Mouse (Mus musculus) kidney, adult 11 months (tissue): Measurements from ENCODE around the gene Gm20883.
"Not testable (repeated sequence)": the region's sequence is repeated elsewhere in the genome, so short reads cannot be mapped to it uniquely, and the experiment has no call there.

Source experiments
- DNase-seq: peaks from one replicate; pipeline ENCODE4 v3.0.0; 2022

Gene Gm20883

GRCm38 (mm10) chrY:50607951-50608350 is at the start of gene Gm20883:
TSS of gene Gm20883 (plus strand) at chrY:50608251.
- DNase-seq = not testable (repeated sequence)
